Mouse (Mus musculus): ENCODE results near the gene P4htm. TPM values are rescaled to one million over a fixed set of nuclear protein-coding genes. Genes with fewer than 3 reads are reported as not detected.
"Not testable (repeated sequence)": the region's sequence is repeated elsewhere in the genome, so short reads cannot be mapped to it uniquely, and the experiment has no call there.

P4htm gene
- polyA plus RNA-seq, 1 experiment from 2014 or later = 44.2 TPM

DNA sequence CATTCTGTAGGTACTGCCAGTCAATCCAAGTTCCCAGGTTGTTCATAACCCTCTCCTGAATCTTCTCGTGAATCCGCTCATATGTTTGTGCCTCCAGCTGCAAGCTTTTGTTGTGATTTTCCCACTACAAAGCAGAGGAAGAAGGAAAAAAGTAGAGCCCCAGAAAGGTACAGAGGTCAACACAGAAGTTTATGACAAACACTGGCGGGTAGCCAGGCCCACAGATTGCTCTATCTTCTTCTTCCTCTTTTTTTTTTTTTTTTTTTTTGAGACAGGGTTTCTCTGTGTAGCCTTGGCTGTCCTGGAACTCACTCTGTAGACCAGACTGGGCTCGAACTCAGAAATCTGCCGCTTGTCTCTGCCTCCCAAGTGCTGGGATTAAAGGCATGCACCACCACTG, 10.5 kb upstream of the P4htm start:
- peaks cover 96% of the 10 kb centered on the region for H3K36me3 ChIP-seq

DNA sequence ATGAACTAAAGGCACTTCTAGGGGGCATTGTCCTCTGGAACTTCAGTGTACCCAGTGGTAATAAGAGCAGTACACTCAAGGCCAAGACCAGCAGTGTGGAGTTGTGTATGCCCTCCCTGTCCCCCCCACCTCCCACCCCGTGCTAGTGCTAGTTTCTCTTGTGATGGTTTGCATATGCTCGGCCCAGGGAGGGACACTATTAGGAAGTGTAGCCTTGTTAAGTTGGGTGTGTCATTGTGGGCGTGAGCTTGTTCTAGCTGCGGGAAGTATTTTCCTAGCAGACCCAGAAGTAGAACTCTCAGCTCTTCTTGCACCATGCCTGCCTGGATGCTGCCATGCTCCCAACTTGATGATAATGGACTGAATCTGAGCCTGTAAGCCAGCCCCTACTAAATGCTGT, 4.5 kb upstream of the P4htm start:
- no peak overlapping the region for H3K4me3 ChIP-seq (replicated peaks)
- no peak overlapping the region for H3K9ac ChIP-seq (replicated peaks)
- no peaks in the 10 kb centered on the region for H3K9me3 ChIP-seq (replicated peaks)
- peaks cover 8% of the 10 kb centered on the region for H3K4me1 ChIP-seq
- peaks cover 47% of the 10 kb centered on the region for H3K36me3 ChIP-seq
- no peak overlapping the region for H3K27ac ChIP-seq (replicated peaks)
- no peak for ATAC-seq (ENCODE audit: low FRiP score)
- no peak overlapping the region for H3K4me2 ChIP-seq
- 88% methylated on average over 4 of the region's 4 CpGs for WGBS
- no peaks in the 10 kb centered on the region for H3K27me3 ChIP-seq (replicated peaks)

More for the DNA sequence above, 10.5 kb upstream of the P4htm start:
- H3K9ac ChIP-seq (replicated peaks); H3K4me2 ChIP-seq; ATAC-seq (ENCODE audit: low FRiP score); H3K4me3 ChIP-seq (replicated peaks); H3K4me1 ChIP-seq; H3K27ac ChIP-seq (replicated peaks); H3K9me3 ChIP-seq (replicated peaks); H3K27me3 ChIP-seq (replicated peaks): not testable (repeated sequence)
- WGBS = 91% methylated on average over 5 of the region's 5 CpGs

DNA sequence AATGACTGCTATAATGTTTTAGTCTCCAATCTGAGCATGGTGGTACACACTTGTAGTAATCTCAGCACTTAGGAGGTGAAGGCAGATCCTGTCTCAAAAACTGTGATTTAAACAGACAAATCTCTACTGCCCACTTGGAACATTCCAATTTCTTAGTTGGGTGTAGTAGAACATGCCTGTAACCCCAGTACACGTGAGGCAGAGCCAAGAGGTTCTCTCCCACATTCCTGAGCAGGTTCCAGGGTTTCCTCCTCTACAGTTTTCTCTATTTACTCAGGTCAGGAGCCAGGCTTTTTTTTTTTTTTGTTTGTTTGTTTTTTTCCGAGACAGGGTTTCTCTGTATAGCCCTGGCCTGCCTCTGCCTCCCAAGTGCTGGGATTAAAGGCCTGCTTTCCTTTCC, 2.5 kb upstream of the P4htm start:
- Histone ChIP-seq H3K27ac (replicated peaks) (no peak overlapping the region), H3K9ac (replicated peaks) (no peak overlapping the region), H3K4me2 (no peak overlapping the region), H3K4me1 (peaks cover 20% of the 10 kb centered on the region), H3K27me3 (replicated peaks) (no peaks in the 10 kb centered on the region), H3K36me3 (peaks cover 29% of the 10 kb centered on the region), H3K9me3 (replicated peaks) (no peaks in the 10 kb centered on the region), H3K4me3 (replicated peaks) (no peak overlapping the region)
- 55% methylated on average over 2 of the region's 2 CpGs for WGBS
- ATAC-seq (ENCODE audit: low FRiP score) = no peak

DNA sequence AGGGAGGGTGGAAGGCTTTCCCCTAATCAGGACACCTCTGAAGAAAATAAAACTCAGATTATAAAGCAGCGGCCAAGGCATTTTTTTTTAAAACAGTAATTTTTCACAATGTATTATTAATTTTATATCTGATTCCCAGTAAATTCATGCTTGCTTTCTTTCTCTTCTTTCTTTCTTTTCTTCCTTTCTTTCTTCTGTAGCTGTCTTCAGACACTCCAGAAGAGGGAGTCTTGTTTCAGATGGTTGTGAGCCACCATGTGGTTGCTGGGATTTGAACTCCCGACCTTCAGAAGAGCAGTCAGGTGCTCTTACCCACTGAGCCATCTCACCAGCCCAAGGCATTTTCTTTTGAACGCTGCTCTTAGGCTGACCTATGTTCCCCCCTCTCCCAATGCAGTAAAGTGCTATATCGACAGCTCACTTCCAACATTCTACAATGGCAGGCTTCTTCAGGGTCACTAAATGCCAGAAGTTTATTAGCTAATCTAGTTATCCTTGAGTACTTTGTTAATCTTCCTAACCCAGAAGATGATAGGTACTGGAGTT, 1.6 kb upstream of the P4htm start:
- H3K4me1 ChIP-seq = peaks cover 20% of the 10 kb centered on the region
- ATAC-seq (ENCODE audit: low FRiP score) = no peak
- 82% methylated on average over 4 of the region's 4 CpGs for whole genome bisulfite sequencing
- no peak overlapping the region for H3K4me3 ChIP-seq (replicated peaks)
- H3K9me3 ChIP-seq (replicated peaks) = no peaks in the 10 kb centered on the region
- H3K27me3 ChIP-seq (replicated peaks) = no peaks in the 10 kb centered on the region
- no peak overlapping the region for H3K9ac ChIP-seq (replicated peaks)
- peaks cover 20% of the 10 kb centered on the region for H3K36me3 ChIP-seq
- no peak overlapping the region for H3K27ac ChIP-seq (replicated peaks)
- no peak overlapping the region for H3K4me2 ChIP-seq

DNA sequence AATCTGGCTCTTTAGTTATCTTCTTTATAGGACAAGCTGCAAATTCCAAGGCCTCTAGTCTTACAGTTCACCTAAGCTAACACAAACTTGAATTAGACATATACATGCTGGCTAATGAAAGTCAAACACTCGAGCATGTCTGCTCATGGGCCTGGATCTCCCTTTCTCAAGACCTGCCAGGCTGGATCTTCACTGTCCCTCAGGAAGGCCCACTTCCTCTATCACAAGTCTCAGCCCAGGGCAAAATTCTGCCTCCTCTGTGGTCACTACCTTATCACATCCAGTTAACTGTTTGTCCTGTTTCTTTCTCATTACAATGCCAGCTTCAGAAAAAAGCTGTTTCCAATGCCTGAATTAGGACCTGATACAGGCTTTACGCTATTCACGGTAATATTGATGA, 3.1 kb downstream of the P4htm start:
- Histone ChIP-seq H3K9ac (replicated peaks) (no peak overlapping the region), H3K9me3 (replicated peaks) (no peaks in the 10 kb centered on the region), H3K27me3 (replicated peaks) (no peaks in the 10 kb centered on the region), H3K27ac (replicated peaks) (no peak overlapping the region), H3K4me1 (peaks cover 23% of the 10 kb centered on the region), H3K4me2 (no peak overlapping the region), H3K36me3 (0 out of 2 replicates have a peak, but pooled peaks cover 2% of the 10 kb centered on the region), H3K4me3 (replicated peaks) (no peak overlapping the region)
- 86% methylated on average over 3 of the region's 3 CpGs for WGBS
- no peak for ATAC-seq (ENCODE audit: low FRiP score)

DNA sequence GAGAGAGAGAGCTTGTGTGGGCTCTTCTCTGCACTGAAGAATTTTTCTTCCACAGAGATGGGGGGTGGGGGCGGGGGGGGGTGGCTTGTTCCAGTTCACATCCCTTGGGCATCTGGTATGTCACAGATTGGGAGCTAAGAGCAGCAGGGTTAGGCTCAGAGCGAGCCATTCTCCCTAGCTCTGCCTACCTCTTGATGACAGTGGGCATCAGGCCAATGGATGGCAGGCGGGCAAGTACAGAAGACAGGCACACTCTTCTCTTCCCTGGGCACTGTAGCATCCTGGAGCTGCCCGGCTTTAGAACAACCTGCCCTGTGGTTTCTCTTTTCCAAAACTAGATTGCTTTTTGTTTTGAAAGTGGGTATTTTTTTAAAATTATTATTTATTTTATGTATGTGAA, 6.0 kb downstream of the P4htm start:
- peaks cover 39% of the 10 kb centered on the region for H3K4me1 ChIP-seq
- H3K4me2 ChIP-seq = no peak overlapping the region
- WGBS = 76% methylated on average over 4 of the region's 4 CpGs
- no peak overlapping the region for H3K4me3 ChIP-seq (replicated peaks)
- 0 out of 2 replicates have a peak, but pooled peaks cover 2% of the 10 kb centered on the region for H3K36me3 ChIP-seq
- no peaks in the 10 kb centered on the region for H3K9me3 ChIP-seq (replicated peaks)
- no peaks in the 10 kb centered on the region for H3K27me3 ChIP-seq (replicated peaks)
- ATAC-seq (ENCODE audit: low FRiP score) = no peak
- H3K9ac ChIP-seq (replicated peaks) = no peak overlapping the region
- no peak overlapping the region for H3K27ac ChIP-seq (replicated peaks)

DNA sequence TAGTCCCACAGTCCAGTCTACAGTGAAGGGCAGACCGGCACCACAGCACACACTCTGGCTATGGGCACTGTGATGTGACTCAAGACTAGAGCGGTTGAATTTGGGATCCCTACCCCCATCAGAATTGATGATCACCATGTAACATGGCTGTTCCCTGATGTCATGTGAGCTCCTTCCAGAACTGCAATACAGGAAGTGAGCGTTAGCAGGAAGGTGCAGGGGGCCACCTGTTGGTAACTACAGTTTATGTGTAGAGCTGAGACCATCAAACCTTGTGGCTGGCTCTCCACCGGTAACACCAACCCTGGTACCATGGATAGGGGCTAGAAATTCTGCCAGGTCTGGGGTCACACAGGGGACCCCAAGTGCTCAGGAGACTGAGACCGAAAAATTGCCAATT, 8.2 kb downstream of the P4htm start:
- no peak for ATAC-seq (ENCODE audit: low FRiP score)
- Histone ChIP-seq H3K4me2 (no peak overlapping the region), H3K9ac (replicated peaks) (no peak overlapping the region), H3K27me3 (replicated peaks) (no peaks in the 10 kb centered on the region), H3K36me3 (0 out of 2 replicates have a peak, but pooled peaks cover 2% of the 10 kb centered on the region), H3K4me3 (replicated peaks) (no peak overlapping the region), H3K4me1 (peaks cover 38% of the 10 kb centered on the region), H3K9me3 (replicated peaks) (no peaks in the 10 kb centered on the region), H3K27ac (replicated peaks) (peak overlapping the region; percentile 97)
- 76% methylated on average over 5 of the region's 5 CpGs for WGBS

DNA sequence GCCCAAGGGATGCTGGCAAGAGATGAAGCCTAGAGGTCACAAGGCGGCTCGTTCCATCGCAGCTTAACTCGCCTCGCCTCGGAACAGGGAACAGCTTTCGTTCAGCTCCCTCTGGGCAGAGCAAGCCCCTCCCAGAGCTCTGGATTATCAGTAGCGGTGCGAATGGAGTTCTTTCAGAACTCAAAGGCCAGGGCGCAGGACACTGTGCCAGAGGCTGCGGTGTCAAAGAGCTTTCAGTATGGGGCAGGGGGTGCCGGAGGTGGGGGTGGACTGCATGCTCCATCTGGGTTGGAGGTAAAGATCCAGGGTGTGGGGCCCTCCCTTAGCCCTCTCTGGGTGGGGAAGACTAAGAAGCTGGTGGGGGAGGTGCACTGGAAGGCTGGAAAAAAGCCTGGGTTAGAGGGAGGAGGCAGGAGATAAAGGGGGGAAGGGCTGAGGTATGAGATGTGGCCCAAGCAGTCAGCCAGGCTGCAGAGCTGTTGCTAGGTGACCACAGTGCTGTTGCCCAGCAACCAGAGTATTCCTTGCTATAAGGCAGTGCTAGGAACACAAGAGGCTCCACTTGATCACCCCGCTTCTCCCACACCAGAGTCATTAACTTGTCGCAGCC, 9.8 kb downstream of the P4htm start:
- peak overlapping the region; percentile 97 for H3K27ac ChIP-seq (replicated peaks)
- peak overlapping the region; percentile 58 for H3K4me2 ChIP-seq
- WGBS = 2% methylated on average over 14 of the region's 14 CpGs
- H3K9me3 ChIP-seq (replicated peaks) = no peaks in the 10 kb centered on the region
- peak overlapping the region; percentile 23; the same call in 1 of the 2 replicates for H3K4me3 ChIP-seq (replicated peaks)
- no peaks in the 10 kb centered on the region for H3K27me3 ChIP-seq (replicated peaks)
- ATAC-seq (ENCODE audit: low FRiP score) = peak; percentile 98
- H3K36me3 ChIP-seq = 0 out of 2 replicates have a peak, but pooled peaks cover 2% of the 10 kb centered on the region
- peak overlapping the region; percentile 31; the same call in 1 of the 2 replicates for H3K9ac ChIP-seq (replicated peaks)
- peaks cover 38% of the 10 kb centered on the region for H3K4me1 ChIP-seq

DNA sequence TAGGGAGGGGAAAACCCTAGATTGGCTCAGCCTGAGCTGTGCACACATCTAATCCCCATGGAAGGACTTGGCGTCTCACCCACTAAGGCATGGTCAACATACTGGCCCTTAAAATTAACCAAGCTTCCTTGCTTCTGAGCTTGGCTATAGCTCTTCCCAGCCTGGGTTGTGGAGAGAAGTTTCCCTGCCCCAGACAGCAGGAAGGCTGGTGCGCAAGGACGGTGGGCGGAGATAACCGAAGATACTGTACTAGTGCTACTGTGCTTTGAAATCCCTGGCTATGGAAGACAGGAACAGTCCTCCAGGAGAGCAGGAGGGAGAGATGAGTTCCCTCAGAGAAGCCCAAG, 18.1 kb downstream of the P4htm start:
- no peak for ATAC-seq (ENCODE audit: low FRiP score)
- Histone ChIP-seq H3K4me3 (replicated peaks) (peak overlapping the region; percentile 73), H3K27me3 (replicated peaks) (no peaks in the 10 kb centered on the region), H3K9me3 (replicated peaks) (no peaks in the 10 kb centered on the region), H3K36me3 (peaks cover 32% of the 10 kb centered on the region), H3K4me2 (peak overlapping the region; percentile 67), H3K4me1 (peaks cover 49% of the 10 kb centered on the region), H3K9ac (replicated peaks) (peak overlapping the region; percentile 54), H3K27ac (replicated peaks) (peak overlapping the region; percentile 97)
- 64% methylated on average over 5 of the region's 5 CpGs for WGBS

DNA sequence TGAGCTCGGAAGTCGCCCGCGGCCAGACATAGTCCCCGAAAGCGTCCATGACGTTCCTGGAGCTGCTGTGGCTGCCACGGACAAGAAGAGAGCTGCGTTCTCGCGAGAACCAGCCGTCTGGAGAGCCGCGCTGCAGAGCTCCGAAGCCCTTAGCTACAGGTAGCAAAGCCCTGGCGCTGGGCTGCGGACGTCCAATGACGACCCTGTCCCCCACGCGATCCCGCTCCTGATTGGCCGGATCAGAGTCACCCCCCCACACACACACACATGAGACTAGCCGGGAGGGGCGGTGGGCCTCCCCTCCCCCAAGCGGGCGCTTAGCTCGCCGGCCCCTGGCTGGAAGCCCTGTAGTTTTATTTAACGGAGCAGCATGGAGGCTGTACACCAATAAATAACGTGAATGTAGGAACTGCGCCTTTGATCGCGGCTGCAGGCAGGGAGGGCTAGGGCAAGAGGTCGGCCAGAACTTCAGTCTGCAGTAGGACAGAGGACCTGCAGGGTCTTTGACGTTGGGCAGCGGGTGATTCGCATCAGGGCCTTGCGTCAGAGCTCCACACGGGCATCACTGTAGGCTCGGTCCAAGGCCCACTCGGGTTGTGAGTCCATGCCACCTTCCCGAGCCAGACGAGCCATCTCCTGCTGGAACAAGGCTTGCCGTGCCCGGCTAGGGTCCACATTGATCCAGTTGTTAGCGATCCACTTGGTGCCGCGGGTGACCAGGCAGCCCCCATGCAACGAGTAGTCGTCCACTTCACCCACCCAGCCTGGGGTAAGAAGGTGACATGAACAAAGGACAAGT, 18.7 kb downstream of the P4htm start, which contains the start of gene Wdr6:
TSS of gene Wdr6 (minus strand) at position 195 of the 799 bp plus-strand sequence.
- peak within 1 kb of the TSS; percentile 73 for H3K4me3 ChIP-seq (replicated peaks)
- 3% methylated on average over 51 of the region's 51 CpGs for WGBS
- H3K36me3 ChIP-seq = peaks cover 38% of the 10 kb centered on the region
- H3K27ac ChIP-seq (replicated peaks) = peak within 1 kb of the TSS; percentile 97
- peak within 1 kb of the TSS; percentile 67 for H3K4me2 ChIP-seq
- peaks cover 55% of the 10 kb centered on the region for H3K4me1 ChIP-seq
- no peaks in the 10 kb centered on the region for H3K9me3 ChIP-seq (replicated peaks)
- H3K27me3 ChIP-seq (replicated peaks) = no peaks in the 10 kb centered on the region
- peak; percentile 97 for ATAC-seq (ENCODE audit: low FRiP score)
- peak within 1 kb of the TSS; percentile 82 for H3K9ac ChIP-seq (replicated peaks)

DNA sequence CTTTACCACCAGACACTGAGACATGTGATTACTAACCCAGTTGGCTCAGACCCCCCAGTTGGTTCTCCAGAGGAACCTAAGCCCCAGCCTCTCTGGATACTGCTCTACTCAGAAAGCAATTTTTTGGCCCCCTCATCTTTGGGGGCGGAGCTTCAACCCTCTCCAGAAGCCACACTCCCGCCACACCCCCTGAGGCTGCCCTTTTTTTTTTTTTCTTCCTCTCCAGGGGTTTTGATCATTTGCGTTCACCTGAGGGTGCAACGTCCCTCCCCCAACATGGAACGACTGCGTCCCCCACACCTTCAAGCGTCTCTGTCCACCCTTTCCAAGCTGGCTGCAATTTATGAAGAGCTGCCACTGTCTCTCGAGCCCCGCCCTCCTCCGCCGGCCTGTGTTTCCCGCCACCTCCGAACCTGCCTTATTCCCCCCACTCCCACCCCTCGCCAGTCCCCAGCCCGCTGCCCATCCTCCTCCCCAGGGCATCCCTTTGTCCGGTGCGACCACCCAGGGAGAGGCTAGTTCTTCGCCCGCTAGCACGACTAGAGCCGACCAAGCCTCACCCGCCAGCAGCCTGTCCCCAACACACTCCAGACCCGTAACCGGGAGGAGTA, 19.4 kb downstream of the P4htm start:
- Histone ChIP-seq H3K9ac (replicated peaks) (peak overlapping the region; percentile 82), H3K4me3 (replicated peaks) (peak overlapping the region; percentile 73), H3K9me3 (replicated peaks) (no peaks in the 10 kb centered on the region), H3K4me1 (peaks cover 62% of the 10 kb centered on the region), H3K4me2 (peak overlapping the region; percentile 67), H3K36me3 (peaks cover 45% of the 10 kb centered on the region), H3K27me3 (replicated peaks) (no peaks in the 10 kb centered on the region), H3K27ac (replicated peaks) (peak overlapping the region; percentile 97)
- WGBS = under 1% methylated on average over 24 of the region's 24 CpGs
- ATAC-seq (ENCODE audit: low FRiP score) = peak; percentile 37

Data from neural tube, embryonic 15.5 days (tissue).